Mouse (Mus musculus) retina, postnatal 1 day (tissue): ENCODE results near the gene Gm45261.

ENCODE experiments used
- DNase-seq: peaks from one replicate; pipeline ENCODE4 v3.0.0-alpha.2; 2012

The Gm45261 gene

DNA sequence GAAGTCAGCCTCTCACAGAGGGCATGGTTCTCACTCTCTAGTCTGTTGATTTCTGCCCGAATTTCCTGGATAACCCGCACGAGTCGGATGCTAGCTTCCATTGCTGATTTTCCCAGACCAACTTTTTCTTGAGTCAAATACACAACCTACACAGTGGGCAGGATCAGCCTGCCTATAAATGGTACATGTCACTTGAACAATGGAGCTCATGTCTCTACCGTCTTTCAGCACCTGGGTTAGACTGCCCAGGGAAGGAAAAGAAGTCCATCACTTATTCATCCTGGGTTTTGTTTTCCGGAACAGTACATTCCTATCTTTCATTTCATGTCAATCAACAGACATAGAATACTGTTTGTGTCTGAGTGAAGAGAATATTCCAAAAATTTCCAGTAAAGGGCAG lies at the start of gene Gm45261:
Gene Gm45261, minus strand, starts transcription at position 101 of the 400 bp plus-strand sequence.
- no peak for DNase-seq

DNA sequence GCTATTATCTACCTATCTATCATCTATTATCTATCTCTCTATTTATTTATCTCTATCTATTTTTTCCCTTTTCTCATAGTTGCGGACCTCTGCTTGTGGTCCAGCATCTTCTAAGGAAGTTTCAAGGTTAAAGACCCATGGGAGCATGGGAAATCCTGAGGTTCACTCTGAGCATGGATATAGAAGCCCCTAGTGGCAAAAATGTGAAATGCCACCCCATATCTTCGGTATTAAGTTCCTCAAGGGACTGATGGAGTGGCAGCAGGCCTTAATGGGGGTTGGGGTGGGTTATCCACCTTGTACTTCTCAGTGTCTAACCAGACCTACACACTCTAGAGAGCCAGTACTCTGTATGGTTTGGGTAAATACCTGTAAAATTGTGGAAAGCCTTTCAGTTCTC lies 43.5 kb upstream of the Gm45261 start:
- DNase-seq = peak; percentile 34

DNA sequence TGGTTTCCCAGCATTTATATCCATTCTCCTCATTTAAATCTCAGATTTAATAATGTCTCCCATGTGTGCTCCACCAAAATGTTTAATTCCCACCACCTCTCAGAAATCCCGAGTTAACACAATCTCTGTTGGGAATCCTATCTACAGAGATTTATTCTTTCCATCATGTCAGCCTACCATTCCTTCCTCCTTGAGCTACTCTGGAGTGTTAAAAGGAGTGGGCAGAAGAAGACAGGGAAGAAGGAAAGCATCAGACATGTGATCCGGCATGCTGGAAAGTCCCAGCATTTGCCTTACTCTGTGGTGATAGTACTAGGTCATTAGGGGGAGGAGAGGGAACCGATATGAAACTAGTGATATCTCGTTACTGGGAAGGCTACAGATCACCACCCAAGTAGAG lies 42.8 kb upstream of the Gm45261 start:
- no peak for DNase-seq

DNA sequence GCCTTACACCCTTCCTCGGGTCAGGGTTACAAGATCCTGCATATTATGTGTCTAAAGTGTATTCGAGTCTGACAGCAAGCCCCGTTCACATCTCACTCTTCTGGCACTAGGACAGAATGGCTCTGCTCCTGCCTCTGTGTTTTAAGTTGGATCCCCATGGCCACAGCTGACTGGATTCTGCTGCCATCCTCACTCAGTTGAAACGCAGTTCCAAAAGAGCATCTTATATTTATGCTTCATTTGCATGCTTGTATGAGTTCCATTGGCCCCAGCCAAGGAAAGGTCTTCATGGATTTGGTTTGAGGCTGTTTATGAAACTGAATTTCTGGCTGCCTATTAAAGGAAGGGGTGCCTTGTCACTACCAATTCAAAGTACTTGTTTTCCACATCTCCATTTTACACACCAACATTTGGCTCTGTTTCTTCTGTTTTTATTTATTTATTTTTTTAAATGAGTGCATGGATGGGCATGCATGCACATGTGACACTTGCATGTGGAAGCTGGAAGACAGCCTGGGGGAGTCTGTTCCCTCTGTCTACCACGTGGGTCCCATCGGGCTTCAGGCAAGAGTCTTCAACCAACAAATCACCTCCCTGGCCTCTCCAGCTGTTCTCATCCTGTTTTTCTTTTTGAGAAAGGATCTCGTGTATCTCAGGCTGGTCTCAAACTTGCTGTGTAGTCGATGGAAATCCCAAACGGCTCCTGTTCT lies 41.4 kb upstream of the Gm45261 start:
- no peak for DNase-seq

DNA sequence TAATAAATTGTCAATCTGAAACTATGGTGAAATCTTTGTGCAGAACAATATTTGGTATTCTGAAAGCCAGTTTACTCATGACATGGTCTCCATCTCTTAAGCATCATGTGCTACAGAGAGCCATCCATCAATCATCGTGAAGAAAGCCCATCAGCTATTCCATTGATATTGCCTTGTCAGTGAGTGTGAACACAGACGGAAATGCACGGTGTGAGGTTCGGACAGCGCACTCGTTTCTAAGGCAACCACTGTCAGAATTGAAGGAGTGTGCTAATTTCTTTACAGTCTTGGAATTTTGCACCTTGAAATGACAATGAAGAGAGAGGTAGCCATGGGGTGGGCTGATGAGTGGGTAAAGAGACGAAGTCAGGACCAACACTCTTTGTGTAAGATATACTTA lies 38.0 kb upstream of the Gm45261 start:
- DNase-seq = no peak

DNA sequence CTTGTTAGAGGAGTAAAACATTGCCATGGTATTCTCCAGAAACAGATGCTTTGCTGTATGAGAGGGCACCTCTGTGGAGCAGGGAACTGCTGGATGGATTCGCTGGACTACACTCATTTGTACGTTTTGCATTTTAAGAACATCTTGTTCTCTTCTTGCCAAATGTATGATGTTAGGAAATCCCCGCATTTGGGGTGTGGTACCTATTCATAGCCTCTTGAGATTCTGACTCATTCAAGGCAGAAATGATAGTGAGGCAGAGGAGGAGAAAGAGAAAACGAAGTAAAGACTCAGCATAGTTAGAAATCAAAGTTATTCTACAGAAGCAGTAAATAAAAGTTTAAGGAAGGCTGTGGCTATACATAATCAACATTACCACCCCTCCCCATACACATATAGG lies 35.1 kb upstream of the Gm45261 start:
- no peak for DNase-seq

DNA sequence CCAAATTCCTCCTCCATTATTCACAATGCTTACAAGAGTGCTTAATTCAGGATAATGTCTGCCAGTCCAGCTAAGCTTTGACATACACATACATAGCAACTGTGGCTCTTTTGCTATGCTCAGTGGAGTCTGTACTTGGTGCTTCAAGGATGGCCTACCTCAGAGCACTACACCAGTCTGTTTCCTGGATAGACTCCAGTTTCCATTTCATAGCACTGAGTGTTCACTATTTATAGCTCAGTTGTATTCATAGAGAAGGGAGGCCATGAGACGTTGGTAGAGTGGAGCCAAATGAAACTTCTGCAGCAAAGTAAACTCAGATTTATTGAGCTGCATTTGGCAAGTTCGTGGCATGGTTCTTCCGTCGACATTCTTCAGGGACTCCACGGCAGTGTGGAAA lies 22.2 kb upstream of the Gm45261 start:
- DNase-seq = no peak

DNA sequence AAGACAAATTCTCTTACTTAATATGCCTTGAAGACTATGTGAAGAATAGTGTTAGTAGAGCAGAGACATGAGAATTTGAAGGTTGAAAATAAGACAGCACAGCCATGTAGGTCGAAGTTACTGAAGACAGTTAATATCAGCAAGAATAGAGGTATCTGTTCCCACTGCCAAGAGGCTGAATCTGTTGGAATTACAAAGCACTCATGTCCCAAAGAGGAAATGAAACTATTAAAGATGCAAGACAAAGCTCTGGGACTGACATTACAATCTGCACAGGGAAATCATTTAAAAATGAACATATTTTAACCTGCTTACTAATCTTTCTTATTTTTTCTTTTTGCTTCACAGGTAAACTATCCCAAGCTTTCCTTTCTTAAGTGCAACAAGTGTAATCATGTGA lies 13.7 kb upstream of the Gm45261 start:
- no peak for DNase-seq

DNA sequence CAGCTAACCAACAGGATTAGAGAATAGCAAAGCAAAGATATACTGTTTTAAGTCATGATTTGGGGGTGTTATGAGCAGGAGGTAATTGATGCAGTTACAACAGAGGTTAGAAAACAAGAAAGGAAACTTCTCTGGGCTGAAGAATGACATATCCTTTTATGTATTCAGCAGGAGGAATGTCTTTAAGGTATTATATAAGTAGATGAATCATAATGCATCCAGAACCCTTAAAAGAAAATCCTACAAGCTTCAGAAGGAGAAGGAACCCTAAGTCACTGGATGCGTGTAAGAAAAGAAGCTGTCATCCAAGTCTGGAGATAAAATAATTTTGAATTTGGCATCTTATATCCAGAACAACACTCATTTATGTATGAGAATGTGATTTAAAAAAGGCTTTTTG lies 11.1 kb upstream of the Gm45261 start:
- DNase-seq = no peak

DNA sequence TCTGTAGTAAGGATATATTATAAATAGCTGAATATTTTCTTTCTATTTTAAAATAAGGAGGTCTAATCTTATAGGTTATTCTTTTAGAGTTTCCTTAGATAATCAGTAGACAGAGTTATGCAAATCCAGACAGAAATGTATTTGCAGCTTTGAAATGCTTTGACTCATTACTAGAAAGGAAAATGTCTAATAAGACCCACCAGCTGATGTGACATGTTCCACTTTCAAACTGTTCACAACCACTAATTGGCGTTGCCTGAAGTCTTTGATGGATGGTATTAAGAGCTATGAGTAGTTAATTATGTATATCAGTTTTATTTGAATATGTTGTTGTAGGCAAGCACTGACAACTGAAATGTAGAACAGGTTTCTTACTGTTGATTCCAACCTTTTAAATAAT lies 1.3 kb downstream of the Gm45261 start:
- no peak for DNase-seq

DNA sequence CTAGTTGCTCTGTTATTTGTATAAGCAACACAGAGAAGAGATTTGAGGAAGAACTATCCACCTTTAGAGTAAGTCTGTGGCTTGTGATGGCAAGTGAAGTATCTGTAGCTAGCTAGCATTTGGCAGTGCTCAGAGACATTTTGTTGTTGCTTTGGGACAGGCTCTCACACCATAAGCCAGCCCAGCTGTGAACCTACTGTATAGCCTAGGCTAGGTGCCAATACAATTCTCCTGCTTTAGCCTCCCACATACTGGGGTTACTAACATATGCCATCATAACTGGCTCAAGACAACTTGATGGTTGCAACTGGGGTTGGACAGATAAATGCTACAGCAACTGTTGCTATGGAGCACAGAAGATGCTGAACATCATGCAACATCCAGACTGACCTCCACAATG lies 1.8 kb downstream of the Gm45261 start:
- DNase-seq = no peak

DNA sequence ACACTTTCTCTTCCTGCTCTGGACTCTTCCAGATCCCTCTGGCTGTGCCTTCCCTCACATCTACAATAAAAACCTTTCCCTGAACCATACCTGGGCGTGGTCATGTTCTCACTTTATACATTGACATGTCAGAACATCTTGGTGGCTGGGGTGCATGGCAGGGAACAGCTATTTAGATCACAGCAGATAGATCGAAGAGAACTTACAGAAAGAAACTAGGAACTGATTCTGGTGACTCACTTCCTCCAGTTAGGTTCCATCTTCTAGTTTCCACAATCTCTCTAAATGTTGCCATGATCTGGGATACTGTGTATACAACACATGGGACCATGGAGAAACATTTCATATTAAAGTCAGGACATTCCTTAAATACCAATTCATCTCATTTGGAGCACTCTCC lies 7.3 kb downstream of the Gm45261 start:
- DNase-seq = no peak

DNA sequence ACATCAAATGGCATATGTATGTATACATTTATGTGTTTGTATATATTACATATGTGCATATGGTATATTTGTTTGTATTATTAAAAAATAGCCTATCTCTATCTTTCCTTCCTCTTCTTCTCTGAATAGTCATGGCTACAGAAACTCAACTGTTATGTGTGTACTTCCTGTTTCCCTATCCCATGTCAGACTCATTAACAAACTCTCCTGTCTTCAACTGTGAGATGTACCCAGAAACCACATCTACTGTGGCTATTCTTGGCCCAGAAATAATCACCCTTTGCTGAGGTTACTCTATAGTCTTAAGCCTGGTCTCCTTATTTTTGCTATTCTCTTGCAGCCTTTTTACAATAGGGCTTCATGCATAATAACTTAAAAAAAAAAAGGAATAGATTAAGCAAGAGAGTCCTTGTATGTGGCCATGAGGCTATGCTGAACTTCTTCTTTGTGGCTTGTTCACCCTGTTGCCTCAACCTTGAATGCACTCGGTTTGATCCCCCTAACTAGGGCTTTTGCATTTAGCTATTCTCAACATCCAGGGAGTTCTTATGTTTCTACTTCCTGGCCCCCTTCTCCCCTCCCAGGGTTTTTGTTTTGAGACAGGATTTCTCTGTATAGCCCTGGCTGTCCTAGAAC lies 9.2 kb downstream of the Gm45261 start:
- no peak for DNase-seq

DNA sequence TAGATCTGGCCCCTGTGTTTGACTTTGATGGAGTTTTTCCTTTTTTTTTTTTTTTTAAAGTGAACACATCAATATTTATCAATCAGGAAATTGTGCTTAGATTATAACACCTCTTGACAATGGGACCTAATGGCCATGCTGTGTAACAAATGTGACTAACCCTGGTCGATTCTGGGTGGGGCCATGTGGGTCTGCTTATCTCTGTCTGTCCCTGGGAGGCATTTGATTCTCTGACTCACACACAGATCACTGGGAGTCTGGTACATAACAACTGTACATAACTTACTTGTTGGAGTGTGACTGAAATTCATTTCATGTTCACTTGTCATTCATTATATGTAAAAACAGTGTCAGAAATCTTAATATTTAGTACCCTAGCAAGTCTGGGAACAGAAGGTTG lies 13.7 kb downstream of the Gm45261 start:
- DNase-seq = no peak

DNA sequence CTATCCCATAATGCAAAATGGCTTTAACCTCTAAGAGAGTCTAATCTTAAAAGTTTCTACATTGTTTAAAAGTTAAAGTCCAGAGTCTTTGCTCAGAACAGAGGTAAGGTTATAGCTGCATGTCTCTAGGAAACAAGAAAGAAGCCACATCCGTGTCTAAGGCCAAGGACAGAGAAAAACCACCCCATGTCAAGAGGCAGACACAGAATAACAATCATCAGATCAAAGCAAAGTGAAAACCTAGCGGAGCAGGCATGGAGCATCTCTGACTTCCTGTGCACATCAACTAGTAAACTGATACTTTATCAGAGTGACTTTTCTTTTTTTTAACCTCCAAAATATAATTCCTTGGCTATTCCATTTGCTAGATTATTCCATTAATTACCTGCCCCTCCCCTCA lies 20.3 kb downstream of the Gm45261 start:
- DNase-seq = no peak

DNA sequence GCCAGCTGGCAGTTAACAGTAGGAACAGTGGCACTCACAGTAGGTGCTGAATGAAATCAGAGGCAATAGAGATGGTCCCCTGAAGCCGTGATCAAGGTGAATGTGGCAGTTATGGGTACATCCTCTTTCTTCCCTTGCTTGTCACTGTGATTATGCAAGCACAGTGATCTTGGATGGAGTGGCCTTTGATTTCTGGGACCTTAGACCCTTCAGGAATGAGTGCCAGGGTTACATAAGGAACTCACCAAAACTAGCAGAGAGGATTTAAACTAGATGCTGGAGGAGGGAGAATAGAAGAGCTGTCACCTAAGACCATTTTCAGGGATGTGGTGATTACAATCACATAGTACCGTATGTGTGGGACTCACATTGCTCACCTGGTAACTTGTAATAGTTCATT lies 22.7 kb downstream of the Gm45261 start:
- DNase-seq = no peak

DNA sequence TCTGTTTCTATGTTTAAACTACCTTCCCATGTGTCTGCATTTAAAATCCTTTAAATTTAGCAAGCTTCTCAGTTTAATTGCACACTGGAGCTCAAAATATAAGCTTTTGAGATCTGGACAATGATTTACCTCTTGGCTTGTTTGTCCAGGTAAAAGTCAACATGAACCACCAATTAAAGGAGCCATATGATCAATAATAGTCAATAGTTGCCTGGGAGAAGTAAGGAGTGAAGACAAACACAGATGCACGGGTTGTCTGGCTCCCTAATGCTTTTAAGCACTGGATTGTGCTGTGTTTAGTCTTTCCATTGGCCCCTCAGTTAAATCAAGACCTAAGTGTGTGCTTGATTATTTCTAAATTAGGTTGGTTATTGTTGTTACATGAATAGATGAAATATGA lies 33.3 kb downstream of the Gm45261 start:
- no peak for DNase-seq

DNA sequence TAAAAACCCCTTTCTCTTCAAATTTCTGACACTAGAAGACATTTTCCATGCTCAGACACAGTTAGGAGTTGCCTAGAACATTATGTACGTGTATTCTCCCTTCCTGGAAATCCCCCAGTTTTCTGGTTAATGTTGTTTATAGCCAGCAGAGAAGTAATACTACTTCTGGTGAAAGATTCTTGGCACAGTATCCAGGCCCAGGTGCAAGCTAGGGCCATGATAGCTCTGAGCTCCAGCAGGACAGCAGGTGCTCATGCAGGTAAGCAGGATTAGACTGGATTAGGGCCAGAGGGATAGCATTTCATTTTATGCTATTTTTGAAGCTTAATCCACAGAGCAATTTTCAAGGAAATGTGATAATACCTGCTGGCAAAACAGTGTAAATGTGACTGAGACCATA lies 33.8 kb downstream of the Gm45261 start:
- DNase-seq = peak; percentile 7

DNA sequence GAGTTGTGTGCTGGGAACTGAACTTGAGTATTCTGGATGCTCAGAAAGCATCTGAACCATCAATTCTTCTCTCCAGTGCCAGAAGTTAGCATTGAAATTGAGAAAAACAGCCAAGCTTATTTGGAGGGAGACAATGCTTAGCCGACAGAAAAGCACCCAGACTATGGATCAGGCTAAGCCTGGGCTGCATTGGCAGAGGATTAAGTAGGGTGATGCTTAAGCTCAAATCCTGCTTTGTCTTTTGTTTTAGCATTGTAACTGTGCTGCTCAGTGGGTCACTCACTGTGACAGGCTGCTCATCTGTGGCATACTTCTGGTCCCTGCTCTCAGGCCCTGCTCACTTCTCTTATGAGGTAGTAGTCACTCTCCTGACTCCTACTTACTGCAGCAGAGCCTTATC lies 36.6 kb downstream of the Gm45261 start:
- DNase-seq = peak; percentile 65

DNA sequence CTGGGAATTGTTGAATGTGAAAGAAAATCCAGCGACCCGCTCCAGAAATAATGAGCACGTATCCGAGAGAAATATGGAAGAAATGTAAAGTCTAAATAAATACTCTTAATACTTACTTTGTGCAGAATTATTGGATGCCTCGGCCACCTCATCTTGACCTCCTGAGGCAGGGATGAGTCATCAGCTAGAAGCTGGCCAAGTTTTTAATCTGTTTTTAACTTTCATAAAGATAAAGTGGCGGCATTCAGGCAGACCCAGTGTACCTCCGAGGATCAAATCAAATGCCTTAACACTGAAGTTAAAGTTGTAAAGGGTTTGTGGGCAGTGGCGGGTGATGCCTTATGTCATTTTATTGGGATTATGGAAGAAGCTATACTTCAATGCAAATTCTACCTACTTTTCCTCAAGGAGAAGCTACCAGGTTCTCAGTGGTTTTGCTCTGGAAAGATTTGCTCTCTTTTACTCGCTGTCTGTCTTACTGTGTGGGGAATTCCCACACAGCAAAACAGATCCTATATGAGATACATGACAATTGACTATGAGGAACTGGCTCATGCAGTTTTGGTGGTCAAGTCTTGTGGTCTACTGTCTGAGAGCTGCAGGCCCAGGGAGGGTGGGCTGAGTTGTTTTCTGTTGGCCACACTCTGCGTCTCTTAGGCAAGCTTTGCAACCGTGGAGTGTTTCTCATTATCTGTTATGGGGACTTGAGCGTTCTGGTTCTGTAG lies 42.8 kb downstream of the Gm45261 start:
- no peak for DNase-seq

DNA sequence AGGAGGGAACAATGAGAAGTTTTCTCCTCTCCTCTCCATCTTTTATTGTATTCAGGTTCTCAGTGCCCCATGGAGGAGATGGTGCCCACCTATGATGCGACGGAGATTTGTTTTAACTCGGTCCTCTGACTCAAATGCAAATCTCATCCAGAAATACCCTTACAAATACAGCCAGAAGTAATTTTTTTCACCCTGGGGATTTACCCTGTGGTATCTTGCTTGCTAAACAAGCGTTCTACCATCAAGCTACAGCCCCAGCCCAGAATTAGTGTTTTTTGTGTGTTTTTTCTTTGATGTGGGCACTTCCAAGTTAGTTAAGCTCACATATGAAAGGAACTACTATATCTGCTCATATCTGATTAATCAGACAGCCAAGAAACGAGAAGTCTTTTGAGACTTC lies 44.9 kb downstream of the Gm45261 start:
- DNase-seq = no peak

DNA sequence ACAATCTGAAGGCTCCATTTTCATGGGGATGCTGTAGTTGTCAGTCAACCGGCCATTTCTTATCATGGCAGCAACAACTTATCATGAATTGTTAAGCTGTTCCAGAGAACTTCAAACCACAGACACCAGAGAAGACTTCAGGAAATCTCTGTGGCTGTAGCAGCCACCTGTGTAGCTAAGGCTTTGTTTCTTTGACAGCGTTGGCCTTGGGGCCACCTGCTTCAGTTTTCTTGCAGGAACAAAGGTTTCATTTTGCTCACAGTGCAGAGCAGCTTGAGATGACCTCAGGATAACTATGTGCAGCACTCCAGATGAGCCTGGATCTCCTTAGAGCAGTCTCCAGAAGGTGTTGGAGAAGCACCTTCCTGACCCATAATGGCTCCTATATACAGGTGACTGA lies 48.7 kb downstream of the Gm45261 start:
- no peak for DNase-seq

DNA sequence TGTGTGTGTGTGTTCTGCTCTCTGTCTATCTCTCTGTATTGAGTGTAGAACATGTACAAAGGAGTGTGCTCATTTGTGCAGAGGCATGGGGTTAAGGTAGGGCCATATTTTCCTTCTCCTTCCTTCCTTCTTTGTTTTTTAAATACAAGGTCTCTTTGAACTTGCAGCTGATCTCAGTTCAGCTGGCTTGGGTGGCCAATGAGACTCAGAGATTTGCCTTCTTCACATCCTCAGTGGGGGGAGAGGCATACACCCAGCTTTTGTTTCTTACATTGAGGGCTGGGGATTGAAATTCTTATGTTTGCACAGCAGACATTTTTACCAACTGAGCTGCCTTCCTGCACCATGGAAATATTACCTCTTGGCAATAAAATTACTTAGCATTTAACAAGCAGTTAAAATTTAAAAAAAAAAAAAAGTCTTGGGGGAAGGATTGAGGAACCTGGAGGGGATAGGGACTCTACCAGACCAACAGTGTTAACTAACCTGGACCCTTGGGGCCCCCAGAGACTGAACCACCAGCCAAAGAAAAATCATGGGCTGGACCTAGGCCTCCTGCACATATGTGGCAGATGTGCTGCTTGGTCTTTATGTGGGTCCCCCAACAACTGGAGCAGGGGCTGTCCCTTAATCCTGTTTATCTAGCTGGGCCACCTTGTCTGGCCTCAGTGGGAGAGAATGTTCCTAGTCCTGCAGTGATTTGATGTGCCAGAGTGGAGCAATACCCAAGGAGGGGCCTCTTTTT lies 50.8 kb downstream of the Gm45261 start:
- DNase-seq = no peak
